Mouse (Mus musculus) neural tube, embryonic 15.5 days (tissue): ENCODE measurements around the gene Fancc. TPM values are rescaled to one million over a fixed set of nuclear protein-coding genes. Genes with fewer than 3 reads are reported as not detected.
"Not testable (repeated sequence)": the region's sequence is repeated elsewhere in the genome, so short reads cannot be mapped to it uniquely, and the experiment has no call there.

Experiments used
- ATAC-seq: fragments of 200-750 bp; cut with Nextera tagmentation; 2 replicates; pipeline ENCODE4 v1.8.0; 2017; ENCODE audit warnings: mild to moderate bottlenecking, moderate TSS enrichment, moderate library complexity; ENCODE audit not compliant: low FRiP score
- H3K27ac ChIP-seq: fragments of 300-500 bp; sonication (generic); replicated peaks from 2 replicates; pipeline ENCODE4 v1.5.1; 2015; ENCODE audit warnings: mild to moderate bottlenecking, inconsistent platforms
- H3K27me3 ChIP-seq: fragments of 300-500 bp; sonication (generic); replicated peaks from 2 replicates; pipeline ENCODE4 v1.6.1; 2015; ENCODE audit warnings: inconsistent platforms
- H3K36me3 ChIP-seq: fragments of 300-500 bp; sonication (generic); 2 replicates; pipeline ENCODE4 v1.6.1; 2015; ENCODE audit warnings: inconsistent platforms
- H3K4me1 ChIP-seq: fragments of 300-500 bp; sonication (generic); 2 replicates; pipeline ENCODE4 v1.6.1; 2015; ENCODE audit warnings: inconsistent platforms
- H3K4me2 ChIP-seq: fragments of 300-500 bp; sonication (generic); 2 replicates; pipeline ENCODE4 v1.6.1; 2015; ENCODE audit warnings: inconsistent platforms, mild to moderate bottlenecking, moderate library complexity
- H3K4me3 ChIP-seq: fragments of 300-500 bp; sonication (generic); replicated peaks from 2 replicates; pipeline ENCODE4 v1.5.1; 2015; ENCODE audit warnings: mild to moderate bottlenecking, inconsistent platforms
- H3K9ac ChIP-seq: fragments of 300-500 bp; sonication (generic); replicated peaks from 2 replicates; pipeline ENCODE4 v1.6.1; 2015; ENCODE audit warnings: mild to moderate bottlenecking, inconsistent platforms
- H3K9me3 ChIP-seq: fragments of 300-500 bp; sonication (generic); replicated peaks from 2 replicates; pipeline ENCODE4 v1.6.1; 2016; ENCODE audit warnings: inconsistent platforms
- WGBS: fragments of 180-500 bp; shearing (Covaris S2); methylation state at CpG from one replicate; pipeline ENCODE4 v1.1.7; 2015; ENCODE audit warnings: mixed read lengths; 5-methylcytosine and 5-hydroxymethylcytosine counted together
- polyA plus RNA-seq: library from polyadenylated mRNA; unstranded; fragments of >200 nt; fragmentation: Nextera tagmentation; extraction: Ambion mirVana; gene quantifications from 2 replicates; pipeline ENCODE4 v1.2.1, GENCODE M21; 2015

The Fancc gene
- polyA plus RNA-seq, 1 experiment from 2014 or later = 12.8 TPM

GRCm38 (mm10) chr13:63451140-63451539, 45.9 kb downstream of the Fancc start:
- WGBS = 71% methylated on average over 7 of the region's 7 CpGs
- no peak for ATAC-seq
- Histone ChIP-seq H3K4me2 (no peak overlapping the region), H3K9ac (no peak overlapping the region), H3K9me3 (no peaks in the 10 kb centered on the region), H3K36me3 (no peaks in the 10 kb centered on the region), H3K4me3 (no peak overlapping the region), H3K27me3 (no peaks in the 10 kb centered on the region), H3K4me1 (no peaks in the 10 kb centered on the region), H3K27ac (no peak overlapping the region)

GRCm38 (mm10) chr13:63445419-63445818, 51.7 kb downstream of the Fancc start:
- H3K9me3 ChIP-seq = no peaks in the 10 kb centered on the region
- H3K36me3 ChIP-seq = no peaks in the 10 kb centered on the region

GRCm38 (mm10) chr13:63432759-63433158, 64.3 kb downstream of the Fancc start:
- H3K4me2 ChIP-seq = no peak overlapping the region
- WGBS = 96% methylated on average over 3 of the region's 3 CpGs
- no peaks in the 10 kb centered on the region for H3K36me3 ChIP-seq
- H3K27ac ChIP-seq = no peak overlapping the region
- no peak overlapping the region for H3K9ac ChIP-seq
- H3K4me1 ChIP-seq = peaks cover 13% of the 10 kb centered on the region
- no peak overlapping the region for H3K4me3 ChIP-seq
- no peaks in the 10 kb centered on the region for H3K9me3 ChIP-seq
- no peaks in the 10 kb centered on the region for H3K27me3 ChIP-seq
- no peak for ATAC-seq

More at GRCm38 (mm10) chr13:63445419-63445818, 51.7 kb downstream of the Fancc start:
- Histone ChIP-seq H3K4me2 (no peak overlapping the region), H3K27me3 (no peaks in the 10 kb centered on the region), H3K9ac (no peak overlapping the region), H3K27ac (no peak overlapping the region), H3K4me1 (no peaks in the 10 kb centered on the region), H3K4me3 (no peak overlapping the region)
- 79% methylated on average over 6 of the region's 6 CpGs for WGBS
- no peak for ATAC-seq

- Histone ChIP-seq H3K4me2 (peak overlapping the region; percentile 63), H3K4me1 (peaks cover 13% of the 10 kb centered on the region), H3K27ac (peak overlapping the region; percentile 94), H3K9ac (peak overlapping the region; percentile 61), H3K27me3 (no peaks in the 10 kb centered on the region), H3K4me3 (peak overlapping the region; percentile 62), H3K36me3 (no peaks in the 10 kb centered on the region), H3K9me3 (no peaks in the 10 kb centered on the region)
- ATAC-seq = no peak
- 17% methylated on average over 5 of the region's 5 CpGs for WGBS
Observed at GRCm38 (mm10) chr13:63431857-63432191, 65.3 kb downstream of the Fancc start.

- under 1% methylated on average over 74 of the region's 82 CpGs for WGBS
- H3K27me3 ChIP-seq = no peaks in the 10 kb centered on the region
- H3K36me3 ChIP-seq = no peaks in the 10 kb centered on the region
- H3K27ac ChIP-seq = peak overlapping the region; percentile 94
- peak overlapping the region; percentile 62 for H3K4me3 ChIP-seq
- H3K4me1 ChIP-seq = peaks cover 13% of the 10 kb centered on the region
- H3K9me3 ChIP-seq = no peaks in the 10 kb centered on the region
- peak overlapping the region; percentile 63 for H3K4me2 ChIP-seq
- peak overlapping the region; percentile 61 for H3K9ac ChIP-seq
- ATAC-seq = peak; percentile 96
Observed at GRCm38 (mm10) chr13:63431030-63431856, 65.8 kb downstream of the Fancc start.

- Histone ChIP-seq H3K4me2 (peak overlapping the region; percentile 63), H3K4me1 (peaks cover 13% of the 10 kb centered on the region)
- peak; percentile 70 for ATAC-seq
Observed at GRCm38 (mm10) chr13:63430681-63431029, 66.4 kb downstream of the Fancc start.

GRCm38 (mm10) chr13:63430206-63430605, 66.9 kb downstream of the Fancc start:
- Histone ChIP-seq H3K36me3 (no peaks in the 10 kb centered on the region), H3K9ac (peak overlapping the region; percentile 61; the same call in 1 of the 2 replicates), H3K4me2 (peak overlapping the region; percentile 63), H3K27ac (peak overlapping the region; percentile 94), H3K27me3 (no peaks in the 10 kb centered on the region), H3K4me3 (peak overlapping the region; percentile 62), H3K4me1 (peaks cover 13% of the 10 kb centered on the region), H3K9me3 (no peaks in the 10 kb centered on the region)
- ATAC-seq = peak; percentile 1; the same call in 1 of the 2 replicates
- 71% methylated on average over 9 of the region's 9 CpGs for WGBS

More at GRCm38 (mm10) chr13:63430681-63431029, 66.4 kb downstream of the Fancc start:
- H3K27ac ChIP-seq = peak overlapping the region; percentile 94
- H3K9ac ChIP-seq = peak overlapping the region; percentile 61
- H3K27me3 ChIP-seq = no peaks in the 10 kb centered on the region
- under 1% methylated on average over 4 of the region's 4 CpGs for WGBS
- no peaks in the 10 kb centered on the region for H3K9me3 ChIP-seq
- H3K36me3 ChIP-seq = no peaks in the 10 kb centered on the region
- H3K4me3 ChIP-seq = peak overlapping the region; percentile 62

GRCm38 (mm10) chr13:63428211-63428610, 68.9 kb downstream of the Fancc start:
- not testable (repeated sequence) for H3K27me3 ChIP-seq, H3K36me3 ChIP-seq, H3K4me2 ChIP-seq, H3K27ac ChIP-seq, ATAC-seq, H3K9me3 ChIP-seq, H3K4me3 ChIP-seq, H3K9ac ChIP-seq
- WGBS = 96% methylated on average over 5 of the region's 5 CpGs
- H3K4me1 ChIP-seq = peaks cover 13% of the 10 kb centered on the region

GRCm38 (mm10) chr13:63423060-63423459, 74.0 kb downstream of the Fancc start:
- WGBS = 98% methylated on average over 2 of the region's 2 CpGs
- no peak overlapping the region for H3K4me2 ChIP-seq
- H3K36me3 ChIP-seq = no peaks in the 10 kb centered on the region
- H3K9me3 ChIP-seq = no peaks in the 10 kb centered on the region
- no peaks in the 10 kb centered on the region for H3K27me3 ChIP-seq
- no peaks in the 10 kb centered on the region for H3K4me1 ChIP-seq
- no peak overlapping the region for H3K27ac ChIP-seq
- no peak for ATAC-seq
- no peak overlapping the region for H3K9ac ChIP-seq
- H3K4me3 ChIP-seq = no peak overlapping the region

GRCm38 (mm10) chr13:63421225-63421624, 75.9 kb downstream of the Fancc start:
- Histone ChIP-seq H3K4me2 (no peak overlapping the region), H3K4me3 (no peak overlapping the region), H3K9me3 (no peaks in the 10 kb centered on the region), H3K27ac (no peak overlapping the region), H3K9ac (no peak overlapping the region), H3K27me3 (no peaks in the 10 kb centered on the region), H3K36me3 (no peaks in the 10 kb centered on the region), H3K4me1 (no peaks in the 10 kb centered on the region)
- no peak for ATAC-seq

GRCm38 (mm10) chr13:63418148-63418547, 78.9 kb downstream of the Fancc start:
- no peak overlapping the region for H3K4me2 ChIP-seq
- no peak overlapping the region for H3K9ac ChIP-seq
- no peaks in the 10 kb centered on the region for H3K27me3 ChIP-seq
- H3K4me3 ChIP-seq = no peak overlapping the region
- no peak for ATAC-seq
- H3K4me1 ChIP-seq = no peaks in the 10 kb centered on the region
- WGBS = 84% methylated on average over 2 of the region's 2 CpGs
- no peak overlapping the region for H3K27ac ChIP-seq
- no peaks in the 10 kb centered on the region for H3K36me3 ChIP-seq
- H3K9me3 ChIP-seq = no peaks in the 10 kb centered on the region

- Histone ChIP-seq H3K4me3 (no peak overlapping the region), H3K4me2 (no peak overlapping the region), H3K27ac (no peak overlapping the region), H3K36me3 (no peaks in the 10 kb centered on the region), H3K9ac (no peak overlapping the region), H3K4me1 (no peaks in the 10 kb centered on the region), H3K27me3 (no peaks in the 10 kb centered on the region), H3K9me3 (no peaks in the 10 kb centered on the region)
- ATAC-seq = no peak
- 70% methylated on average over 3 of the region's 3 CpGs for WGBS
Observed at GRCm38 (mm10) chr13:63416824-63417223, 80.3 kb downstream of the Fancc start.
